Mouse (Mus musculus) layer of hippocampus, postnatal 36 days (tissue): ENCODE measurements around the gene Cd24a. TPM values are rescaled to one million over a fixed set of nuclear protein-coding genes. Genes with fewer than 3 reads are reported as not detected.
A peak's percentile ranks its signal among the peaks of the same experiment; 100 is the strongest.

Experiments
- DNase-seq, 2 experiments: peaks; one replicate each; pipeline ENCODE4 v3.0.0; 2022
- total RNA-seq, 2 experiments: library from RNA; stranded (reverse); gene quantifications; 2 replicates each; pipeline ENCODE4 v1.2.3; 2021

Gene Cd24a
- 10 to 100 TPM; 10.4 to 11.5 TPM for total RNA-seq

DNA sequence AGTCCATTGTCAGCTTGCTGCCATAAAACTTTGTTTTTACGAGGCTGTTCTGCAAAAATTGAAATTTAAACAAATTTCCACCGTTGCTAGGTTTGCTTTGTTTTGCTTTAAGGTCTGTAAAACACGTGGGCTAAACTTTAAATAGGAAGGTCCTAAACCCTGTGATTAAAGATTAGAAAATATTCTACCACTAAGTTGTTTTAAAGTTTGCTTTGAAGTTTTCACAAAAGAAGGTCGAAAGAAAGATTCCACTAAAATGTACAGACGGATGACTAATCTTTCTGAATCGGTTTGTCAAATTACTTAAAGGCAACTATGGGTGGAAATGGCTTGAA, at the start of gene Cd24a:
Gene Cd24a (plus strand): TSS at position 288 of the 335 bp plus-strand sequence.
- DNase-seq = no peak

DNA sequence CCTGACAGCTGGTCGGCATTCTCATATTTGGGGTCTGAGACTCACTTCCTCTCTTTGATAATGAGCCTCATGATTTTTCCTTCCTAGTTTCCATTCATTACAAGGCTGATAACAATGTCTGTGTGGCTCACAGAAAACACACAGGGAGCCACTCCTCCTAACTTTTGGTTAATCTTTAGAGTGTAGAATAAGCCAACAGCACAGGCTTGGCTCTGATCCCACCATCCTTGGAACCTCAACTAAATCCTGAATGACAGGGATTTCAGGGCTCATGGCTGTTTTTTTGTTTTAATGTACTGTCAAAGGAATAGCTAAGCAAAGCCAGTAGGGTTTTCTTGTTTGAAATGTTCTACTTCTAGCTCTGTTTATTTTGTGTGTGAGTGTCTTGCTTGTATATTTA, 43.7 kb upstream of the Cd24a start:
- DNase-seq = no peak

DNA sequence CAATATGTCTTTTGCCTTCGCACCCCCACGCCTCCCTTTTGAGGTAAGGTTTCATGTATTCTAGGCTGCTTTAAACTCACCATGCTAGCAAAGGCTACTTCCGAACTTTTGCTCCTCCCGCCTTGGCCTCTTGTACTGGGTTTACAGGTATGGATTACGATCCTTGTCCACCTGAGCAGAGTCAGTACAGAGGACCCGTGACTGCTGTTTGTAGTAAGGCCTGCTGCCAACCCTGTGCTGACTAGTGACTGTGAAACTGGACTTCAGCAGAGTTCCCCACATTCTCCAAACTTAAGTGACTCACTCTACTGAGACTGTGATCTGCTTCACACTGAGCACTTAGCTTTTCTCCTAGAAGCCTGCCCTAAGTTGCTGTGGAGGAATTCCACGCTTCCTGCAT, 40.4 kb upstream of the Cd24a start:
- DNase-seq = no peak

DNA sequence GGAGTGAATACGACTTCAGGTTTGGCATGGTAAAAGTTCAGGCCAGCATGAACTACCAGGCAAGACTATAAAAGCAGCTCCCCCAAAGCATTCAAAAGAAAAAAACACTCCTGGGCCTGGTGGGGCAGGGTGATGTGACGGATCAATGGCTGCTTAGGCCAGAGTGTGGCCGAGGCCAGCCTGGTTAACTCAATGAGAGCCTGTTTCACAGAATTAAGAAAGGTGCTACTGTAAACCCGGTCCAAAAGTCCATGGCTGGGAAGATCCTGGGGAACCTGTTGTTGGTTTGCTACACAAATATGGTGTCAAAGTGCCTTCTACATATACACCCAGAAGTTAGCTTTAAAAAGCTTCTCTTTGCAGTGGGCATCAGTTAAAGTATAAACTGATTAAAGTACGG, 39.3 kb upstream of the Cd24a start:
- DNase-seq = no peak

DNA sequence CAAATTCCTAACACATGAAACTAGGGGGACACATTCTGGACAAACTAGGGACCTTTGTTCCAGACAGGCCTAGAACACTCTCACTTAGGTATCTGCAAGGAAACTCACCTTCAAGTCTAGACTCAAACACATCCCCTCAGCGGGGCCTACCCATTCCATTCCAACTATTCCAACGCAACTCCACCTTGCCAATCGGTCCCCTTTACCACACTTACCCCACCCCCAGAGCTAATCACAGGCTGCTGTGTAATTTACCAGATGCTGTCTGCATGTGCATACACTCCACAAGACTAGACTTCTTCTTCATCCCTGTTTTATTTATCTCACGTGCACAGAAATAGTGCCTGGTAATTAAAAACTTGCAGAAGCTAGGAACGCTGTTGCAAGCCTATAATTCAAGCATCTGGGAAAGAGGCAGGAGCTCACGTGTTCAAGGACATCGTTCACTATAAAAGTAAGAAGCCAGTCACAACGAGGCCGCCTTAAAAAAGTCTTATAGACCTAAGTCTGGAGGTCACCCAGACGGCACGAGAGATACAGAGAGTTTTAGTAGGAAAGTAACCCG, 38.3 kb upstream of the Cd24a start:
- DNase-seq = no peak

DNA sequence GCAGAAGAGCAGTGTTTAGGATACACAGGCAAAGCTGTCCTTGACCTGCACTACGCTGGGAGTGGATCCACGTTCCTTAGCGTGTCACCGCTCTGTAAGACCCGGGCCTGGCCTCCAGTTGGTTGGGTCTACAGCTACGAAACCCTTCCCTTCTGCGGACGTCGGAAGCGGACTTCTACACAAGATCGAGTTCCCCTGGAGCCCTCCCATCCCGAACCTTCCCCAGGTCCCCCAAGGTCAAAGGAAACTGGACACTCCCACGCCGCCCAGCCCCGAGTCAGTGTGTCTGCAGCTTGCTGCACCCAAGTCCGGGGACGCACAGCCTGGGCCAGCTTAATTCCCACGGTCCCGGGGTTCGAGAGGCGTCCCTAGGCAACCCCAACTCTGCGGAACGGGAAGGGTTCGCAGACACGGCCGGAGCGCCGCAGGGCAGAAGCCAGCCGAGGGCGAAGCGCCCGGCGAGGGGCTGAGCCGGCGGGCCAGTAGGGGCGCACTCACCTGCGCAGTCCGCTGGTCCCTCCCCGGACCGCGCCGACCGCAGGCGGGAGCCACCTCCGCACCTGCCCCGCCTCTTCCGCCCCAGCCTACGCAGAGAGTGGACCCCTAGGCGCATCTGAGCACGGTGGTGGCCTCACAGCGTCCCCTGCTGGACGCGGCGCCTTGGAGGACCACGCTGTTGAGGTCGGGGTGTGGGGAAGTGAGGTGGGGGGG, 37.5 kb upstream of the Cd24a start, which contains the start of gene 1700021F05Rik:
Gene 1700021F05Rik (minus strand): TSS at position 553 of the 711 bp plus-strand sequence.
- DNase-seq = peak; percentile 92 to 94

DNA sequence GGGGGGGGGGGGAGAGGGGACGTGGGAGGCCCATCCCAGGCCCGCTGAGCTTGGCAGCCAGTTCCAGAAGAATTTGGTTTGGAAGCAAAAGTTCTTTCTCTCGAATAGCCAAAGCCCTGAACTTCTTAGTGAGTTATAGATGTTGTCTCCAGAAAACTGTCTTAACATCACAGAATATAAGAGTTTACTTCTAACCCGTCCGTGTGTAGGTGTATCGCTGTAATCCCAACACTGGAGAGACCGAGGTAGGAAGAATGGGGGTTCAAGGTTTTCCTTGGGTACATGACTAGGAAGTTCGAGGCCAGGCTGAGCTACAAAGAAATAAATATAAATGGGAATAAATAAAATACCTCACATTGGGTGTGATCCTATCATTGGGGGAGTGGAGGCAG, 36.9 kb upstream of the Cd24a start:
- no peak for DNase-seq

DNA sequence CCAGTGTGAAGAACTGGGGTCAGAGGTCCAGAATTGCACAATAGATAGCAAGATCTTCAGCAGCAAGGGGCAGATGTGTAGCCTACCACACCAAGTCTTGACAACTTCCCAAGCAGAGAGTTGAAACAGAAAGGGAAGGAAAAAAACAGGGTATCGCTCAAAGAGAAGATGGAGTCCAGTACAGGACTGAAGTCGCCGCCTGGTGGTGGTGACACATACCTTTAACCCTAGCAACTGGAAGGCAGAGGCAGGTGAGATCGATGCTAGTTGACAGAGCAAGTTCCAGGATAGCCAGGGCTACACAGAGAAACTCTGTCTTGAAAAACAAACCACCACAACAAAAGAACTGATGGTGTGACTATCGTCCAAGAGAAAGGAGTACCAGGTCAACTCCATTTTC, 28.7 kb upstream of the Cd24a start:
- DNase-seq = no peak

DNA sequence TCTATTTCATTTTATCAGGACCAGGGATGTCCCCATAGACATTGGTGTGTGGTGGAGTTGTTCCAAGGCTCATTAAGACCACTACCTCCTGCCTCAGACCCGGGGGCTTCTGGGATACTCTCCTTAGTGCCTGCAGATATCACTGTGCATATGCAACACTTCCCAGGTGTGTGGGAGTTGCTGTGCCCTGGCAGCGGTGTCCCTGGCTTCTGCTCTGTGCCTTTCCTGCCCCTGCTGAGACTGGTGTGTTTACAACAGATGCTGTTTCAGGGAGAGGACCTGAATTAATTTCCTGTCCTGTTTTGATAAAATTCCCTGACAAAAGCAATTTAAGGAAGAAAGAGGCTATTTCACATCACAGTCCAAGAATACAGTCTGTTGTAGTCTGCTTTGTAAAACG, 27.2 kb upstream of the Cd24a start:
- no peak for DNase-seq

DNA sequence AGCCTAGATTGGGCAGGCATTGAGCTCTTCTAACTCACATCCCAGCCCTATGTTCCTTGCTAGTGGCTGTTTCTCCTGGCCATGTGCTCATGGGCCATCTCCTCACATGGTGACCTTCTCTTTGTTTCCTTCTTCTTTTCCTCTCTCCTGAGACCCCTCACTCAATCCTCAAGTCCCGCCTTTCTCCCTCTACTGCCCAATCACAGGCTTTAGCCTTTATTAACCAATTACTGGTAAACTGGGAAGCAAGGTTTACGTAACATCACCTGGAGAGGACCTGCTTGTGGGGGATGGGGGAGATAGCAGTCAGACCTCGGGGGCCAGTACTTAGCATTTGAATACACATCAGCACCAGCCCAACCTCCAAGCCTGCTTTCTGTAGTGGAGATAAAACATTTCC, 26.7 kb upstream of the Cd24a start:
- DNase-seq = no peak

DNA sequence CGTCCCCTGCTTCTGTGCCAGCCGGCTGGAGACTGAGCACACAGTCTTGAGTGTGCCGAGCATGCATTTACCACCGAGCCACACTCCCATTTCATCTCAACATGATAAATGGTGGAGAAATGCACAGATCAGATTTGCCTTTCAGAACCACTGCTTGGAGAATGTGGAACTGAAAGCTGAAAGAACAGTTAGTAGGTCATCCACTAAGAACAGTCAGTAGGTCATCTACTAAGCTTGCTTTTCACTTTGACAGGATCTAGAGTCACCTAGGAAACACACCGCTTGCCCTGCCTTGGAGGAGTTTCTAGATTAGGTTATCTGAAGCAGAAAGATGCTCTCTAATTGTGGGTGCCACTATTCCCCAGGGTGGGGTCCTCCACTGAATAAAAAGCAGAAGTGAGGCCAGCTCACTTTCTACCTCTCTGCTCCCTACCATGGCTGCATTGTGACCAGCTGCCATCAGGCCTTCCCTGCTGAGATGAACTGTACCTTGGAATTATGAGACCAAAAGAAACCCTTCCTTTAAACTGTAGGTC, 20.4 kb upstream of the Cd24a start:
- no peak for DNase-seq

DNA sequence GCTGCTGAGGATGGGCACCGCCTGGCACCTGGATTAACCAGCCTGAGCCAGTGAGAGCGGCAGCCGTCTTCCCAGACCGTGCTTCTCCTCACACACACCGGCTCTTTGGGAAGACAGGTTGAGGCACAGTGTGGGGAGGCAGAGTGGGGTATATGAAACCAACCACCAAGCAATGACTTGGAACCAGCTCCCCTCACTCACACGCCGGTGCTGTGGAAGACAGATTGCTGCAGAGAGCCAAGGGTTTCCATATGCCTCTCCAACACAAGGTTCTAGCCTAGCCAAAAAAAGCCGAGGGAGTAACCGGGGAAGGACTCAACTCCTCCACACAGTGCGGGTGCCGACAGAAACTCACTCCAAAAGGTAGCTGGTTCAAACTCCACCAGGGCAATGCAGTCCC, 18.8 kb upstream of the Cd24a start:
- peak in 1 of 2 experiments; percentile 10 for DNase-seq

DNA sequence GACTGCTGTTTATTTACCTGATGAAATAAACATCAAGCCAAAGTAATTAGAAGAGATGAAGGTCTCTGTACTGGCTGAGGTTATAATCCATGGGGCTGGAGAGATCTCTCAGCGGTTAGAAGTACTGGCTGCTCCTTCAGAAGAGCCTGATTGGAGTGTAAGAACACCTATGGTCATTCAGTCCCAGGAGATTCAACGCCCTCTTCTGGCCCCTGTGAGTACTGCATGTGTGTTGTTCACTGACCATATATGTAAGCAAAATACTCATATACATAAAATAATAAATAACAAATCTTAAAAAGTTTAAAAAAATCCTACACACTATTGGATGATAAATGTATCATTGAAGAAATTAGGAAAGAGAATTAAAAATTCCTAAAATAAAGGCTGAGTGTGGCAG, 17.3 kb upstream of the Cd24a start:
- DNase-seq = no peak

DNA sequence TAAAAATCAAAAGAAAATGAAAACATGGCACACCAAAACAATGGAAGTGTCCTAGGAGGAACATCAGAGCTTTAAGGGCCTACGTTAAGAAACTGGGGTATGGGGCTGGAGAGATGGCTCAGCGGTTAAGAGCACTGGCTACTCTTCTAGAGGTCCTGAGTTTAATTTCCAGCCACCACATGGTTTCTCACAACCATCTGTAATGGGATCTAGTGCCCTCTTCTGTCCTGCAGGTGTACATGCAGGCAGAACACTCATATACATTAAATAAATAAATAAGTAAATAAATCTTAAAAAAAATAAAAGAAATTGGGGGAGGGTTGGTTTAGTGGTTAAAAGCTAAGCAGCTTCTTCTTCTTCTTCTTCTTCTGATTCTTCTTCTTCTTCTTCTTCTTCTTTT, 16.8 kb upstream of the Cd24a start:
- DNase-seq = no peak

DNA sequence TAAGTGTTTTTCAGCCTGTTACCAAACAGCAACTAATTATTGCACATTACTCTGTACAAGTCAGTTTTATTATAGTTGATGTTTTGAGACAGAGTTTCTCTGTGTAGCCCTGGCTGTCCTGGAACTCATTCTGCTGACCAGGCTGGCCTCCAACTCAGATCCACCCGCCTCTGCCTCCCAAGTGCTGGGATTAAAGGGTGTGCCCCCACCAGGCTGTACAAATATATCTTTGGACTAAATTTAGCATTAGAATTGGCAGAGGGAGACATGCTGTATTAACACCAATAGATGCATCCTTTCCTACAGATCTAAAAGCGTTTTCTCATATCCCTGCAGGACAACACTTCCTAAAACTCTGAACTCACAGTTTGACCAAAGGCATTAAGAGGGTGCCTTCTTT, 3.7 kb upstream of the Cd24a start:
- no peak for DNase-seq

DNA sequence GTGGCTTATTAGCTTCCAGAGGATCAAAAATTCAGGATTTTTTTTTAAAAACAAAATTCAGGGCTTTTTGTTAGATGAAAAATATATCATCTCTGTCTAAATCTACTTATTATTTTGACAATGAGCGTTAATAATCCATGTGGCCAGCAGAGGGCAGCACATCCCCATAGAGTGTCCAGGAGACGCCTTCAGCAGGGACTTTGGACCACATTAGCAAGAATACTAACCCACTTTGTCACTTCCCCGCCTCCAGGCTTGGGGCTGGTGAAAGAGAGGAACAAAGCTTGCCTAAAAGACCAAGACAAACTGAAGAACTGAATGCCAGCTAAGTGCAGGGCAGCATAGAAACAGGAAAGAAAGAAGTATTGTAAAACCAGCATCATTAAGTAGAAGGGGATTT, 3.1 kb upstream of the Cd24a start:
- peak; percentile 64 to 66 for DNase-seq

DNA sequence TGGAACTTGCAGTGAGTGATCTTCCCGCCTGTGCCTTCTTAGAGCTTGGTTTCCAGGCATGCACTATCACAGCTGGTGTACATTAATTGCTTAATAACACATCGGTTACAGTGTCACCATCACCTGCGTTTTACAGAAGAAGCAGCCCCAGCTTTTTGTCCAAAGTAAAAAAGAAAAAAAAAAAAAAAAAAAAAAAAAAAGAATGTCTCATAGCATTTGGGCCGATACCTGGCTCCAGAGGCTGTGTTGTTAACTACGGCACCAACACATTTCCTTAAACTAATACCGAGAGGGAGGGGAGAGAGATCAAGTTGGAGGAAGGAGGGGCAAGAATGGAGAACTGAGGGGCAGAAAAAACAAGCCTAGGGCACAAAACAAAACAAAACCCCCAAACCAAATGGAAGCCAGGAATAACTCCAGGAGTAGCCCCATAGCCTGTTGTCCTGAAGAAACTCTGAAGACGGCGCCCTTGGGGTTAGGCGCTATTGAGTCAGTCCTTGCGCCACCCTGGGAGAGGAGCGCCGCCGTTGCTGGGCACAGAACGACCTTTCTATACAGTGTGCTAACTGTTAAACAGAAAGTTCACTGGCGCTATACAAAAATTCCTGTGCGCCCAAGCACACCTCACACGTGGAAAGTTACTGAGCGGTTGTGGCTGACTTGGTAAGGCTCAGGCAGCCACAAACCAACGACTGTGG, 636 bp upstream of the Cd24a start:
- no peak for DNase-seq

DNA sequence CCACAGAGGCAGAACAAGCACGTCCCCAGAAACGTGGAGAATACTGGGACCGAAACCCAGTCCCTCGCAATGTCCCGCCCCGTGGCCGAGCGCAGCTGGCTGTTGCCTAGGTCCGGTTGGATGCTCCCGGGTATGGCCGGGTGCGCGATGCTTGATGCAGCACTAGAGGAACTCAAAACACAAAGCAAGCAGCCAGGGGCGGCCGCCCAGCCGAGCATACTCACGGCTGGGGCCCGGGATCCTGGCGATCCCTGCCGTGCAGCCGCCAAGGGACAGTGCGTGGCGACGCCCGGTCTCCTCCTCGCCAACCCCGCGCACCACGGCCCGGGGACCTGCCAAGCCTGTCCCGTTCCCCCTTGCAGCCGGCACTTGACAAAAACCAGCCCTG, 276 bp downstream of the Cd24a start:
- peak in 1 of 2 experiments; percentile 15 for DNase-seq

DNA sequence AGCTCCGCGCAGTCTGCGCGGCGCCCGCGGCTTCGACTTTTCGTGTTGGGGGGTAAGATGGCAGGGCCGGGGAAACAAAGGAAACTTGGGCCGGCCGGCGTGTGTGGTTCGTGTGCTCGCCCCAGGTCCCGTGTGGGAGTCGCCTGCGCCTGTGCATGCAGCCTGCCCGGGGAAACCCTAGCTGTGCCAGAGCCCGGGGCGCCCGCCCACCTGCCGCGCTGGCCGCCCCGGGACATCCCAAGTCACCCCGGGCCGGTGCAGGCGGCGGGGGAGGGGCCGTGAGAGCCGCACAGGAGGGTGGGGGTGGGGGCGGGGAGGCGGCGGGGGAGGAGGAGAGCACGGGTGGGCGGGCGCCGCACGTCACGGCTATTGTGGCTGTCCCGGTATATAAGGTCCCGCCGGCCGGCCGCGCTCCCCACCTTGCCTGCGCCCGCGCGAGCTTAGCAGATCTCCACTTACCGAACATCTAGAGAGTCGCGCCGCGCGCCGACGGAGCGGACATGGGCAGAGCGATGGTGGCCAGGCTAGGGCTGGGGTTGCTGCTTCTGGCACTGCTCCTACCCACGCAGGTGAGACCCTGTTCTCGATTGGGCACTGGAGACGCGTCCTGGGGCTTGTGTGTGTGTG, 783 bp downstream of the Cd24a start:
- no peak for DNase-seq

DNA sequence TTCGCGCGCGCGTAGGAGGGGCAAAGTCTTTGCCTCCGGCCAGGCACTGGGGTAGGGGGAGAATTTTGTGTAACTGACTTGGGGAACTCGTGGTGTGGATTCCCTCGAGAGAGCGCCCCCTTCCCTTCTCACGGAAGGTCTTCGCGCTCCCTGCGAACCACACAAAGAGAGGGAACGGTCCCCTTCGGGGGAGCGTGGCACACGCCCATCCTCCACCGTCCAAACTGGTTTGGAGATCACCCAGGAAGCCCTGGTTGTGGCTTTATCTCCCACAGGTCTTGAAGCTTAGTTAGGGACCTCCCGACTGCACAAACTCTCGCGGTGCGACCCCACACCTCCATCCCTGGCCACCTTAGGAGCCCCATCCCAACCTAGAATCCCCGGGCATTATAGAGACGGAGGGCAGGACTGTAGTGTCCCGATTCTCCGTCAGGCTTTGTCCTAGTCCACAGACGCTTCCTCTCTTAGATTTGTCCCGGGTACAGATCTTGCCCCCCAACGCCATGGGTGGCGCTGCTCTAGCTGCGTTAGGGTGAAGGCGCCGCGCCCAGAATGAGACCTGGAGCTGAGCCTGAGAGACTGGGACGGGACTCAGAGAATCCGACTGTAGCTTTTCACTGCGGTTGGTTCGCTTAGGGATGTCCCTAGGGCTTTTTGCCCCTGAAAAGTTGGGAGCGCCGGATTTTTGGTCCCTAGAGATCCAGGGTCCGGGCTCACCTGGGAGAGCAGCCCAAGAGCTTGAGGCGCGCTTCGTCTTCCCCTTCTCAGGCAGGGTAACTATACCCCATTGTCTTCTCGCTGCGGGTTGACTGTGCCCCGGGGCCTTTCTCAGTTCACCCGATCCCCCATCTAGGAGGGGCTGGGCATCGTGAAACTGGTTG, 1.5 kb downstream of the Cd24a start:
- DNase-seq = no peak

DNA sequence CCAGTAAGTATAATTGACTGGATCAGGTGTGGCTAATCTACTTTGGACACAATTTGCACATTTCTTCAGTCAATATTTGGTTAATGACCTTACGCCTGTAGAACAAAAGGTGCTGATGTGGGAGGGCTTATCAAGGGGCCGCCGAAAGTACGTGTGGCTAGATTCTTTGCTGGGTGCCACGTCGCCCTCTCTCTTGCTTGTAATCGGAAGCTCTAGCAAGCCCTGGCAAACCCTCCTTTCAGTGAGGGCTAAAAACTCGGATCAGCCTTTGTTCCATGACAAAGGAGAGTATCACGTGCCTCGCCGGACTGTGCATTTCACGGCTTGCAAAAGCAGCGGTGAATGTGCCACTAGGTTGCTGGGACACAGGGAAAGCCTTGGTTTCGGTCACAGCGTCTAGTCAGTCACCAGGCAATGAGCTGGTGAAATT, 2.6 kb downstream of the Cd24a start:
- DNase-seq = no peak

DNA sequence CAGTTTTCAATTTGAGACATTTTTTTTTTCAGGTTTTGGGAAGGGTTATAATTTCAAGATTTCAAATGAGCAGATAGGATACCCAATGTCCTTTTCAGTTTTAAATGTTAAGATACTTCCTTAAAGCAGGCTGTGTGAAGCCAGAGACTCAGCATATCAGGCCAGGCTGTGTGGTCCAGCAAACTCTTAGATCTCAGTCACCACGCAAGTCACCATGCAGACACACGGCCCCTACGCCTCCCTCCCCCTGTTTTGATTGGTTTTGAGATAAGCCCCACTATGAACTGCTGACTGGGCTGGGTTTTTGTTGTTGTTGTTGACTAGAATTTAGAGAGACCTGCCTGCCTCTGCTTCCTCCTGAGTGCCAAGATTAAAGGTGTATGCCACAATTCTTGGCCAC, 3.2 kb downstream of the Cd24a start:
- DNase-seq = no peak
